Mouse (Mus musculus) midbrain, embryonic 13.5 days (tissue): ENCODE data around the gene Mical3. TPM values are rescaled to one million over a fixed set of nuclear protein-coding genes. Genes with fewer than 3 reads are reported as not detected.

Experiments used
- ATAC-seq: fragments of 200-750 bp; cut with Nextera tagmentation; 2 replicates; pipeline ENCODE4 v1.8.0; 2017; ENCODE audit warnings: mild to moderate bottlenecking, moderate TSS enrichment, moderate library complexity
- H3K27ac ChIP-seq: fragments of 300-500 bp; sonication (generic); 2 replicates; pipeline ENCODE4 v1.5.1; 2015; ENCODE audit warnings: inconsistent platforms, mild to moderate bottlenecking, moderate library complexity
- H3K27me3 ChIP-seq: fragments of 300-500 bp; sonication (generic); 2 replicates; pipeline ENCODE4 v1.6.1; 2015; ENCODE audit warnings: mild to moderate bottlenecking, inconsistent platforms
- H3K36me3 ChIP-seq: fragments of 300-500 bp; sonication (generic); 2 replicates; pipeline ENCODE4 v1.6.1; 2015; ENCODE audit warnings: mild to moderate bottlenecking, inconsistent platforms
- H3K4me1 ChIP-seq: fragments of 300-500 bp; sonication (generic); replicated peaks from 2 replicates; pipeline ENCODE4 v1.6.1; 2015; ENCODE audit warnings: inconsistent platforms
- H3K4me2 ChIP-seq: fragments of 300-500 bp; sonication (generic); replicated peaks from 2 replicates; pipeline ENCODE4 v1.6.1; 2015; ENCODE audit warnings: moderate library complexity, mild to moderate bottlenecking, inconsistent platforms
- H3K4me3 ChIP-seq: fragments of 300-500 bp; sonication (generic); replicated peaks from 2 replicates; pipeline ENCODE4 v1.5.1; 2015; ENCODE audit warnings: mild to moderate bottlenecking, inconsistent platforms
- H3K9ac ChIP-seq: fragments of 300-500 bp; sonication (generic); replicated peaks from 2 replicates; pipeline ENCODE4 v1.6.1; 2015; ENCODE audit warnings: mild to moderate bottlenecking, inconsistent platforms
- H3K9me3 ChIP-seq: fragments of 300-500 bp; sonication (generic); 2 replicates; pipeline ENCODE4 v1.6.1; 2016; ENCODE audit warnings: mild to moderate bottlenecking, inconsistent platforms
- whole genome bisulfite sequencing: fragments of 180-500 bp; shearing (Covaris S2); methylation state at CpG from one replicate; pipeline ENCODE4 v1.1.7; 2015; 5-methylcytosine and 5-hydroxymethylcytosine counted together
- polyA plus RNA-seq: library from polyadenylated mRNA; unstranded; fragments of >200 nt; fragmentation: Nextera tagmentation; extraction: Ambion mirVana; gene quantifications from 2 replicates; pipeline ENCODE4 v1.2.1, GENCODE M21; 2015

Gene Mical3
- polyA plus RNA-seq, 1 experiment from 2014 or later = 35.7 TPM

GRCm38 (mm10) chr6:120991857-120992256 lies 138.9 kb downstream of the Mical3 start:
- no peak for ATAC-seq
- Histone ChIP-seq H3K36me3 (peaks cover 16% of the 10 kb centered on the region), H3K27me3 (no peaks in the 10 kb centered on the region), H3K4me2 (no peak overlapping the region), H3K4me3 (no peak overlapping the region), H3K27ac (no peak overlapping the region), H3K9me3 (no peaks in the 10 kb centered on the region), H3K4me1 (peaks cover 9% of the 10 kb centered on the region; the same call in 1 of the 2 replicates), H3K9ac (no peak overlapping the region)
- 91% methylated on average over 6 of the region's 6 CpGs for WGBS

- H3K4me3 ChIP-seq = no peak overlapping the region
- H3K9me3 ChIP-seq = no peaks in the 10 kb centered on the region
- 0 out of 2 replicates have a peak, but pooled peaks have one; percentile 24 for ATAC-seq
- H3K27me3 ChIP-seq = no peaks in the 10 kb centered on the region
- H3K27ac ChIP-seq = peak overlapping the region; percentile 20; the same call in 1 of the 2 replicates
- peaks cover 12% of the 10 kb centered on the region for H3K36me3 ChIP-seq
- 59% methylated on average over 10 of the region's 10 CpGs for WGBS
- no peak overlapping the region for H3K9ac ChIP-seq
- H3K4me1 ChIP-seq = peaks cover 9% of the 10 kb centered on the region; the same call in 1 of the 2 replicates
- no peak overlapping the region for H3K4me2 ChIP-seq
Measured at GRCm38 (mm10) chr6:120987571-120988084, 143.2 kb downstream of the Mical3 start.

- Histone ChIP-seq H3K4me3 (no peak overlapping the region), H3K4me2 (no peak overlapping the region), H3K27ac (peak overlapping the region; percentile 20; the same call in 1 of the 2 replicates), H3K9ac (no peak overlapping the region), H3K4me1 (peaks cover 9% of the 10 kb centered on the region; the same call in 1 of the 2 replicates), H3K9me3 (no peaks in the 10 kb centered on the region), H3K36me3 (peaks cover 17% of the 10 kb centered on the region), H3K27me3 (no peaks in the 10 kb centered on the region)
- 86% methylated on average over 10 of the region's 10 CpGs for WGBS
- no peak for ATAC-seq
Measured at GRCm38 (mm10) chr6:120987164-120987563, 143.6 kb downstream of the Mical3 start.

GRCm38 (mm10) chr6:120986172-120986571 lies 144.6 kb downstream of the Mical3 start:
- ATAC-seq = no peak
- Histone ChIP-seq H3K4me3 (no peak overlapping the region), H3K9ac (no peak overlapping the region), H3K36me3 (peaks cover 27% of the 10 kb centered on the region), H3K9me3 (no peaks in the 10 kb centered on the region), H3K27me3 (no peaks in the 10 kb centered on the region), H3K27ac (no peak overlapping the region), H3K4me2 (no peak overlapping the region), H3K4me1 (peaks cover 9% of the 10 kb centered on the region; the same call in 1 of the 2 replicates)
- 93% methylated on average over 3 of the region's 3 CpGs for WGBS

GRCm38 (mm10) chr6:120982314-120982713 lies 148.5 kb downstream of the Mical3 start:
- WGBS = 94% methylated on average over 13 of the region's 13 CpGs
- peaks cover 10% of the 10 kb centered on the region for H3K4me1 ChIP-seq
- no peaks in the 10 kb centered on the region for H3K9me3 ChIP-seq
- H3K36me3 ChIP-seq = peaks cover 46% of the 10 kb centered on the region
- ATAC-seq = no peak
- no peaks in the 10 kb centered on the region for H3K27me3 ChIP-seq
- H3K27ac ChIP-seq = no peak overlapping the region
- H3K9ac ChIP-seq = no peak overlapping the region
- H3K4me3 ChIP-seq = no peak overlapping the region
- no peak overlapping the region for H3K4me2 ChIP-seq

GRCm38 (mm10) chr6:120981537-120981936 lies 149.3 kb downstream of the Mical3 start:
- H3K4me3 ChIP-seq = no peak overlapping the region
- no peak overlapping the region for H3K9ac ChIP-seq
- H3K4me2 ChIP-seq = no peak overlapping the region
- H3K27ac ChIP-seq = no peak overlapping the region
- H3K9me3 ChIP-seq = no peaks in the 10 kb centered on the region
- H3K4me1 ChIP-seq = peaks cover 14% of the 10 kb centered on the region
- ATAC-seq = no peak
- no peaks in the 10 kb centered on the region for H3K27me3 ChIP-seq
- peaks cover 46% of the 10 kb centered on the region for H3K36me3 ChIP-seq
- 62% methylated on average over 6 of the region's 6 CpGs for WGBS

GRCm38 (mm10) chr6:120978019-120978621 lies 152.7 kb downstream of the Mical3 start:
- WGBS = 64% methylated on average over 18 of the region's 18 CpGs
- Histone ChIP-seq H3K9ac (0 out of 2 replicates have a peak overlapping the region, but pooled peaks have one; percentile 28), H3K27ac (0 out of 2 replicates have a peak overlapping the region, but pooled peaks have one; percentile 25), H3K36me3 (peaks cover 44% of the 10 kb centered on the region), H3K9me3 (no peaks in the 10 kb centered on the region), H3K27me3 (no peaks in the 10 kb centered on the region), H3K4me3 (no peak overlapping the region), H3K4me1 (peaks cover 14% of the 10 kb centered on the region), H3K4me2 (no peak overlapping the region)
- ATAC-seq = peak; percentile 29; the same call in 1 of the 2 replicates

GRCm38 (mm10) chr6:120976991-120977390 lies 153.8 kb downstream of the Mical3 start:
- no peak overlapping the region for H3K4me2 ChIP-seq
- no peaks in the 10 kb centered on the region for H3K9me3 ChIP-seq
- peaks cover 14% of the 10 kb centered on the region for H3K4me1 ChIP-seq
- H3K9ac ChIP-seq = no peak overlapping the region
- no peak overlapping the region for H3K27ac ChIP-seq
- WGBS = 47% methylated on average over 11 of the region's 11 CpGs
- no peaks in the 10 kb centered on the region for H3K27me3 ChIP-seq
- peak; percentile 47; the same call in 1 of the 2 replicates for ATAC-seq
- peaks cover 48% of the 10 kb centered on the region for H3K36me3 ChIP-seq
- no peak overlapping the region for H3K4me3 ChIP-seq

GRCm38 (mm10) chr6:120976097-120976496 lies 154.7 kb downstream of the Mical3 start:
- no peak overlapping the region for H3K9ac ChIP-seq
- H3K27ac ChIP-seq = no peak overlapping the region
- ATAC-seq = no peak
- H3K27me3 ChIP-seq = no peaks in the 10 kb centered on the region
- H3K4me1 ChIP-seq = peaks cover 14% of the 10 kb centered on the region
- no peak overlapping the region for H3K4me2 ChIP-seq
- H3K4me3 ChIP-seq = no peak overlapping the region
- H3K9me3 ChIP-seq = no peaks in the 10 kb centered on the region
- peaks cover 44% of the 10 kb centered on the region for H3K36me3 ChIP-seq
- 88% methylated on average over 12 of the region's 12 CpGs for WGBS

GRCm38 (mm10) chr6:120971797-120972590 lies 158.8 kb downstream of the Mical3 start:
- peaks cover 47% of the 10 kb centered on the region for H3K36me3 ChIP-seq

GRCm38 (mm10) chr6:120970939-120971796 lies 159.6 kb downstream of the Mical3 start:
- Histone ChIP-seq H3K9me3 (no peaks in the 10 kb centered on the region), H3K4me1 (no peaks in the 10 kb centered on the region), H3K9ac (no peak overlapping the region), H3K36me3 (peaks cover 47% of the 10 kb centered on the region), H3K4me3 (no peak overlapping the region), H3K4me2 (no peak overlapping the region), H3K27ac (no peak overlapping the region), H3K27me3 (no peaks in the 10 kb centered on the region)
- ATAC-seq = peak; percentile 67
- WGBS = 71% methylated on average over 8 of the region's 8 CpGs

More at GRCm38 (mm10) chr6:120971797-120972590, 158.8 kb downstream of the Mical3 start:
- WGBS = 56% methylated on average over 14 of the region's 14 CpGs
- no peaks in the 10 kb centered on the region for H3K27me3 ChIP-seq
- H3K27ac ChIP-seq = no peak overlapping the region
- peaks cover 3% of the 10 kb centered on the region for H3K4me1 ChIP-seq
- no peak overlapping the region for H3K9ac ChIP-seq
- H3K4me2 ChIP-seq = no peak overlapping the region
- peak; percentile 72 for ATAC-seq
- H3K4me3 ChIP-seq = no peak overlapping the region
- H3K9me3 ChIP-seq = no peaks in the 10 kb centered on the region
